Mouse (Mus musculus) lung, embryonic 15.5 days (tissue): Measurements from ENCODE around the gene Hps6. TPM values are rescaled to one million over a fixed set of nuclear protein-coding genes. Genes with fewer than 3 reads are reported as not detected.
A peak's percentile ranks its signal among the peaks of the same experiment; 100 is the strongest.

Experiments
- ATAC-seq: fragments of 200-750 bp; cut with Nextera tagmentation; 2 replicates; pipeline ENCODE4 v1.8.0; 2017; ENCODE audit warnings: moderate number of reproducible peaks, borderline replicate concordance; ENCODE audit not compliant: low FRiP score, low TSS enrichment; ENCODE audit errors: extremely low read depth
- H3K27ac ChIP-seq: fragments of 300-500 bp; sonication (generic); 2 replicates; pipeline ENCODE4 v1.5.1; 2015; ENCODE audit warnings: moderate library complexity, mild to moderate bottlenecking, inconsistent platforms
- H3K27me3 ChIP-seq: fragments of 300-500 bp; sonication (generic); 2 replicates; pipeline ENCODE4 v1.6.1; 2015; ENCODE audit warnings: inconsistent platforms
- H3K36me3 ChIP-seq: fragments of 300-500 bp; sonication (generic); 2 replicates; pipeline ENCODE4 v1.6.1; 2015; ENCODE audit warnings: inconsistent platforms
- H3K4me1 ChIP-seq: fragments of 300-500 bp; sonication (generic); 2 replicates; pipeline ENCODE4 v1.6.1; 2015; ENCODE audit warnings: inconsistent platforms
- H3K4me2 ChIP-seq: fragments of 300-500 bp; sonication (generic); 2 replicates; pipeline ENCODE4 v1.6.1; 2015; ENCODE audit warnings: inconsistent platforms, mild to moderate bottlenecking, moderate library complexity
- H3K4me3 ChIP-seq: fragments of 300-500 bp; sonication (generic); 2 replicates; pipeline ENCODE4 v1.5.1; 2015; ENCODE audit warnings: mild to moderate bottlenecking, inconsistent platforms
- H3K9ac ChIP-seq: fragments of 300-500 bp; sonication (generic); 2 replicates; pipeline ENCODE4 v1.6.1; 2015; ENCODE audit warnings: inconsistent platforms
- H3K9me3 ChIP-seq: fragments of 300-500 bp; sonication (generic); 2 replicates; pipeline ENCODE4 v1.6.1; 2016; ENCODE audit warnings: inconsistent platforms
- WGBS: fragments of 180-500 bp; shearing (Covaris S2); methylation state at CpG from one replicate; pipeline ENCODE4 v1.1.7; 2015; 5-methylcytosine and 5-hydroxymethylcytosine counted together
- polyA plus RNA-seq: library from polyadenylated mRNA; unstranded; fragments of >200 nt; fragmentation: Nextera tagmentation; extraction: Ambion mirVana; gene quantifications from 2 replicates; pipeline ENCODE4 v1.2.1, GENCODE M21; 2015

Gene Hps6
- polyA plus RNA-seq, 1 experiment from 2014 or later = 9.7 TPM

- Histone ChIP-seq H3K36me3 (no peaks in the 10 kb centered on the region), H3K9ac (no peak overlapping the region), H3K27ac (no peak overlapping the region), H3K4me1 (peaks cover 18% of the 10 kb centered on the region), H3K4me3 (no peak overlapping the region), H3K27me3 (no peaks in the 10 kb centered on the region), H3K4me2 (no peak overlapping the region), H3K9me3 (no peaks in the 10 kb centered on the region)
- ATAC-seq = no peak
- WGBS = 57% methylated on average over 1 of the region's 1 CpGs
Observed at GRCm38 (mm10) chr19:45999378-45999777, 3.9 kb upstream of the Hps6 start.

- Histone ChIP-seq H3K27me3 (no peaks in the 10 kb centered on the region), H3K27ac (no peak overlapping the region), H3K36me3 (0 out of 2 replicates have a peak, but pooled peaks cover 3% of the 10 kb centered on the region), H3K9me3 (no peaks in the 10 kb centered on the region), H3K4me2 (no peak overlapping the region), H3K9ac (no peak overlapping the region), H3K4me1 (peaks cover 26% of the 10 kb centered on the region), H3K4me3 (no peak overlapping the region)
- ATAC-seq = no peak
- 72% methylated on average over 9 of the region's 9 CpGs for WGBS
Observed at GRCm38 (mm10) chr19:46002279-46002678, 1.0 kb upstream of the Hps6 start.

GRCm38 (mm10) chr19:46004814-46005466 is 1.6 kb downstream of the Hps6 start:
- Histone ChIP-seq H3K4me3 (no peak overlapping the region), H3K27me3 (no peaks in the 10 kb centered on the region), H3K36me3 (0 out of 2 replicates have a peak, but pooled peaks cover 3% of the 10 kb centered on the region), H3K9ac (no peak overlapping the region), H3K9me3 (no peaks in the 10 kb centered on the region), H3K4me1 (peaks cover 20% of the 10 kb centered on the region), H3K4me2 (peak overlapping the region; percentile 98; the same call in 1 of the 2 replicates), H3K27ac (no peak overlapping the region)
- no peak; the same call in 1 of the 2 replicates for ATAC-seq
- WGBS = 81% methylated on average over 17 of the region's 17 CpGs

GRCm38 (mm10) chr19:46005680-46006079 is 2.4 kb downstream of the Hps6 start:
- no peak overlapping the region for H3K4me2 ChIP-seq
- ATAC-seq = no peak
- peaks cover 20% of the 10 kb centered on the region for H3K4me1 ChIP-seq
- no peak overlapping the region for H3K27ac ChIP-seq
- H3K36me3 ChIP-seq = 0 out of 2 replicates have a peak, but pooled peaks cover 3% of the 10 kb centered on the region
- no peak overlapping the region for H3K4me3 ChIP-seq
- no peak overlapping the region for H3K9ac ChIP-seq
- WGBS = 83% methylated on average over 7 of the region's 7 CpGs
- no peaks in the 10 kb centered on the region for H3K27me3 ChIP-seq
- H3K9me3 ChIP-seq = no peaks in the 10 kb centered on the region

GRCm38 (mm10) chr19:46014572-46015178 is 11.4 kb downstream of the Hps6 start:
- WGBS = 34% methylated on average over 12 of the region's 12 CpGs
- no peak overlapping the region for H3K9ac ChIP-seq
- H3K4me1 ChIP-seq = no peaks in the 10 kb centered on the region
- no peaks in the 10 kb centered on the region for H3K27me3 ChIP-seq
- H3K9me3 ChIP-seq = no peaks in the 10 kb centered on the region
- H3K4me3 ChIP-seq = no peak overlapping the region
- no peaks in the 10 kb centered on the region for H3K36me3 ChIP-seq
- H3K27ac ChIP-seq = no peak overlapping the region
- peak; percentile 83 for ATAC-seq
- no peak overlapping the region for H3K4me2 ChIP-seq

- H3K27ac ChIP-seq = no peak overlapping the region
- H3K27me3 ChIP-seq = no peaks in the 10 kb centered on the region
- no peaks in the 10 kb centered on the region for H3K9me3 ChIP-seq
- no peak overlapping the region for H3K4me3 ChIP-seq
- no peaks in the 10 kb centered on the region for H3K4me1 ChIP-seq
- no peak overlapping the region for H3K9ac ChIP-seq
- ATAC-seq = no peak
- H3K36me3 ChIP-seq = no peaks in the 10 kb centered on the region
- WGBS = 77% methylated on average over 2 of the region's 2 CpGs
- no peak overlapping the region for H3K4me2 ChIP-seq
Observed at GRCm38 (mm10) chr19:46016023-46016422, 12.7 kb downstream of the Hps6 start.

- 51% methylated on average over 6 of the region's 6 CpGs for WGBS
- 0 out of 2 replicates have a peak, but pooled peaks cover 6% of the 10 kb centered on the region for H3K4me1 ChIP-seq
- H3K4me2 ChIP-seq = no peak overlapping the region
- H3K27me3 ChIP-seq = no peaks in the 10 kb centered on the region
- H3K9me3 ChIP-seq = no peaks in the 10 kb centered on the region
- no peak overlapping the region for H3K9ac ChIP-seq
- peak overlapping the region; percentile 59 for H3K27ac ChIP-seq
- H3K4me3 ChIP-seq = no peak overlapping the region
- H3K36me3 ChIP-seq = peaks cover 6% of the 10 kb centered on the region; the same call in 1 of the 2 replicates
- ATAC-seq = no peak; the same call in 1 of the 2 replicates
Observed at GRCm38 (mm10) chr19:46024959-46025358, 21.7 kb downstream of the Hps6 start.

GRCm38 (mm10) chr19:46026567-46026966 is 23.3 kb downstream of the Hps6 start:
- Histone ChIP-seq H3K27ac (no peak overlapping the region), H3K4me3 (no peak overlapping the region), H3K4me1 (0 out of 2 replicates have a peak, but pooled peaks cover 6% of the 10 kb centered on the region), H3K27me3 (no peaks in the 10 kb centered on the region), H3K4me2 (no peak overlapping the region), H3K36me3 (peaks cover 18% of the 10 kb centered on the region), H3K9me3 (no peaks in the 10 kb centered on the region), H3K9ac (no peak overlapping the region)
- WGBS = 35% methylated on average over 8 of the region's 8 CpGs
- ATAC-seq = 0 out of 2 replicates have a peak, but pooled peaks have one; percentile 17

GRCm38 (mm10) chr19:46028747-46029320 is 25.5 kb downstream of the Hps6 start:
- H3K27me3 ChIP-seq = no peaks in the 10 kb centered on the region
- H3K27ac ChIP-seq = no peak overlapping the region
- peaks cover 41% of the 10 kb centered on the region for H3K36me3 ChIP-seq
- H3K9ac ChIP-seq = no peak overlapping the region
- no peak overlapping the region for H3K4me3 ChIP-seq
- no peak for ATAC-seq
- 0 out of 2 replicates have a peak, but pooled peaks cover 6% of the 10 kb centered on the region for H3K4me1 ChIP-seq
- 72% methylated on average over 11 of the region's 11 CpGs for WGBS
- H3K9me3 ChIP-seq = no peaks in the 10 kb centered on the region
- no peak overlapping the region for H3K4me2 ChIP-seq

GRCm38 (mm10) chr19:46029652-46030051 is 26.3 kb downstream of the Hps6 start:
- 85% methylated on average over 1 of the region's 1 CpGs for WGBS
- Histone ChIP-seq H3K36me3 (peaks cover 49% of the 10 kb centered on the region), H3K4me3 (no peak overlapping the region), H3K4me1 (0 out of 2 replicates have a peak, but pooled peaks cover 6% of the 10 kb centered on the region), H3K4me2 (no peak overlapping the region), H3K9me3 (no peaks in the 10 kb centered on the region), H3K9ac (no peak overlapping the region), H3K27me3 (no peaks in the 10 kb centered on the region), H3K27ac (no peak overlapping the region)
- no peak for ATAC-seq

- Histone ChIP-seq H3K36me3 (peaks cover 56% of the 10 kb centered on the region), H3K4me3 (no peak overlapping the region)
- WGBS = 92% methylated on average over 10 of the region's 10 CpGs
Observed at GRCm38 (mm10) chr19:46030196-46030983, 27.1 kb downstream of the Hps6 start.

More at GRCm38 (mm10) chr19:46030196-46030983, 27.1 kb downstream of the Hps6 start:
- no peak overlapping the region for H3K27ac ChIP-seq
- no peak for ATAC-seq
- 0 out of 2 replicates have a peak, but pooled peaks cover 6% of the 10 kb centered on the region for H3K4me1 ChIP-seq
- no peak overlapping the region for H3K9ac ChIP-seq
- no peaks in the 10 kb centered on the region for H3K9me3 ChIP-seq
- H3K27me3 ChIP-seq = no peaks in the 10 kb centered on the region
- no peak overlapping the region for H3K4me2 ChIP-seq
